In the genomic region with DNA sequence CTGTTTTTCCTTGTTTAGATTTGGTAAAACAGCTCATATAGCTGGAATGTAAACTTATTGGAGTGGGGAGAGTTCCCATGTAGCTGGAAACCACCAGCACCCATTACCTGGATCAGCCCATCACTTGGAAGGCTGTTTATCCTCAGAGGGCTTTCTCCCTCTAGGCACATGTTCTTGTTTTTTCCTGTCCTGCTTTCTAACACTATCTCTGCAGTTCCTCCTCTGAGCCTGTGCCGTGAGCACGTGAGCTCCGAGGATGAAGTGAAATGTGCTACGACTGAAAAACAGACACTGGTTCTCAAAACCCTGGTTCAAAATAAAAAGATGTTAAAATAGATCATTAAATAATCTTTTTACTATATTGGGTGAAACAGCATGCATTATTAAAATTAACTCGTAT, we compare ENCODE assay signal across 27 mouse cellular contexts. TPM values are rescaled to one million over a fixed set of nuclear protein-coding genes. Genes with fewer than 3 reads are reported as not detected.
A peak's percentile ranks its signal among the peaks of the same experiment; 100 is the strongest.
DNase-seq lines count a peak whose midpoint lies in the region; ATAC-seq and TF ChIP-seq lines count a peak whose summit lies in the region.
"Had no signal": no experiment of that assay in that cellular context is flagged by ENCODE, and none has a peak within 500 bp of the region (broad histone marks: within the 10 kb centered on the region; RNA-seq: fewer than 3 reads in every experiment).

No protein-coding gene starts in this region.

- no peak for ATAC-seq in heart, embryonic 11.5 days (replicated peaks; ENCODE audit: insufficient number of reproducible peaks, low FRiP score, low TSS enrichment)
- no peak for ATAC-seq in intestine, embryonic 14.5 days (replicated peaks; ENCODE audit: low FRiP score, low TSS enrichment, low read depth)
- no peak for ATAC-seq in intestine, postnatal 0 days
- ATAC-seq in liver, embryonic 13.5 days (ENCODE audit: low read depth): no peak
- no peak for ATAC-seq in liver, embryonic 11.5 days (replicated peaks; ENCODE audit: low FRiP score)
- ATAC-seq: forebrain, embryonic 13.5 days; midbrain, embryonic 13.5 days had no signal

- H3K4me2 ChIP-seq in heart, embryonic 11.5 days: no peak overlapping the region
- H3K4me2 ChIP-seq in intestine, embryonic 14.5 days (ENCODE audit: low read length): peak overlapping the region; percentile 11; the same call in 1 of the 2 replicates
- H3K4me2 ChIP-seq in intestine, postnatal 0 days (replicated peaks; ENCODE audit: low read depth): no peak overlapping the region
- H3K4me2 ChIP-seq in liver, embryonic 13.5 days: no peak overlapping the region
- H3K4me2 ChIP-seq in liver, embryonic 11.5 days: no peak overlapping the region
- H3K4me2 ChIP-seq: embryonic facial prominence, embryonic 15.5 days; forebrain, embryonic 13.5 days; hindbrain, embryonic 14.5 days; midbrain, embryonic 13.5 days; neural tube, embryonic 13.5 days had no signal

- peaks cover 35% of the 10 kb centered on the region for H3K4me1 ChIP-seq in heart, embryonic 11.5 days (ENCODE audit: control insufficient read depth, insufficient read depth, low read length)
- H3K4me1 ChIP-seq in intestine, embryonic 14.5 days (replicated peaks; ENCODE audit: control insufficient read depth, insufficient read depth, low read length): peaks cover 14% of the 10 kb centered on the region
- H3K4me1 ChIP-seq in intestine, postnatal 0 days (replicated peaks; ENCODE audit: control insufficient read depth, insufficient read depth, low read length): peaks cover 12% of the 10 kb centered on the region
- H3K4me1 ChIP-seq in liver, embryonic 13.5 days (replicated peaks): peaks cover 45% of the 10 kb centered on the region
- H3K4me1 ChIP-seq in liver, embryonic 11.5 days (replicated peaks; ENCODE audit: control insufficient read depth, insufficient read depth, low read length): peaks cover 18% of the 10 kb centered on the region
- H3K4me1 ChIP-seq: forebrain, embryonic 13.5 days; midbrain, embryonic 13.5 days had no signal

- H3K9me3 ChIP-seq in heart, embryonic 11.5 days (replicated peaks; ENCODE audit: control insufficient read depth, low read length): no peaks in the 10 kb centered on the region
- no peaks in the 10 kb centered on the region for H3K9me3 ChIP-seq in intestine, embryonic 14.5 days (ENCODE audit: control insufficient read depth, low read length)
- H3K9me3 ChIP-seq in intestine, postnatal 0 days (ENCODE audit: control insufficient read depth): no peaks in the 10 kb centered on the region
- no peaks in the 10 kb centered on the region for H3K9me3 ChIP-seq in liver, embryonic 13.5 days (replicated peaks)
- H3K9me3 ChIP-seq in liver, embryonic 11.5 days (ENCODE audit: control insufficient read depth, low read length): no peaks in the 10 kb centered on the region
- H3K9me3 ChIP-seq: embryonic facial prominence, embryonic 10.5 days; embryonic facial prominence, embryonic 15.5 days; forebrain, embryonic 13.5 days; midbrain, embryonic 13.5 days; neural tube, embryonic 13.5 days had no signal

- no peak overlapping the region for H3K9ac ChIP-seq in heart, embryonic 11.5 days (ENCODE audit: low read depth, low read length)
- no peak overlapping the region for H3K9ac ChIP-seq in intestine, embryonic 14.5 days (ENCODE audit: low read length)
- no peak overlapping the region for H3K9ac ChIP-seq in intestine, postnatal 0 days (ENCODE audit: low read depth, low read length)
- H3K9ac ChIP-seq in liver, embryonic 13.5 days: no peak overlapping the region
- H3K9ac ChIP-seq in liver, embryonic 11.5 days (ENCODE audit: low read depth, low read length): no peak overlapping the region
- H3K9ac ChIP-seq: embryonic facial prominence, embryonic 15.5 days; forebrain, embryonic 13.5 days; hindbrain, embryonic 14.5 days; liver, embryonic 14.5 days; midbrain, embryonic 13.5 days; neural tube, embryonic 13.5 days had no signal

- no peaks in the 10 kb centered on the region for H3K27me3 ChIP-seq in heart, embryonic 11.5 days (ENCODE audit: control insufficient read depth, insufficient read depth, low read length)
- no peaks in the 10 kb centered on the region for H3K27me3 ChIP-seq in intestine, embryonic 14.5 days (replicated peaks; ENCODE audit: control insufficient read depth, insufficient read depth, low read length)
- H3K27me3 ChIP-seq in intestine, postnatal 0 days (replicated peaks; ENCODE audit: control insufficient read depth, insufficient read depth, low read length): no peaks in the 10 kb centered on the region
- no peaks in the 10 kb centered on the region for H3K27me3 ChIP-seq in liver, embryonic 13.5 days
- H3K27me3 ChIP-seq in liver, embryonic 11.5 days (replicated peaks; ENCODE audit: control insufficient read depth, insufficient read depth, low read length): no peaks in the 10 kb centered on the region
- H3K27me3 ChIP-seq: embryonic facial prominence, embryonic 15.5 days; forebrain, embryonic 13.5 days; midbrain, embryonic 13.5 days; neural tube, embryonic 13.5 days had no signal

- DNase-seq in heart, postnatal 14 days: no peak
- DNase-seq in intestine, embryonic 14.5 days (ENCODE audit: low spot score): no peak
- no peak for DNase-seq in liver, embryonic 13.5 days
- DNase-seq in liver, embryonic 11.5 days (ENCODE audit: low spot score): no peak
- DNase-seq in cerebellum, postnatal 36 days: no peak
- DNase-seq: adrenal gland, postnatal 25 days; B cell, adult 2 months; cerebellum, adult 18-20 months; cerebellum, postnatal 10 days; kidney, adult 8-10 months; kidney, postnatal 4 days; left cerebral cortex, postnatal 4 days; lung, adult 2 months; right cerebral cortex, postnatal 4 days; thymus, adult 2 months; thymus, postnatal 36 days had no signal

- 54% methylated on average over 5 of the region's 5 CpGs for WGBS in heart, embryonic 11.5 days (ENCODE audit: insufficient replicate concordance)
- 50% methylated on average over 5 of the region's 5 CpGs for WGBS in intestine, embryonic 14.5 days
- WGBS in intestine, postnatal 0 days: 60% methylated on average over 5 of the region's 5 CpGs
- WGBS in liver, embryonic 13.5 days (ENCODE audit: insufficient replicate concordance): 48% methylated on average over 5 of the region's 5 CpGs
- WGBS in liver, embryonic 11.5 days: 61% methylated on average over 5 of the region's 5 CpGs

- no peak overlapping the region for H3K4me3 ChIP-seq in heart, embryonic 11.5 days (ENCODE audit: low read depth, low read length)
- no peak overlapping the region for H3K4me3 ChIP-seq in intestine, embryonic 14.5 days (ENCODE audit: low read depth, low read length)
- H3K4me3 ChIP-seq in intestine, postnatal 0 days (ENCODE audit: low read depth, low read length): no peak overlapping the region
- H3K4me3 ChIP-seq in liver, embryonic 13.5 days (replicated peaks): no peak overlapping the region
- H3K4me3 ChIP-seq in liver, embryonic 11.5 days (ENCODE audit: low read depth, low read length): no peak overlapping the region
- H3K4me3 ChIP-seq: embryonic facial prominence, embryonic 10.5 days; embryonic facial prominence, embryonic 15.5 days; forebrain, embryonic 13.5 days; midbrain, embryonic 13.5 days; neural tube, embryonic 13.5 days had no signal

- TF ChIP-seq CTCF in intestine, postnatal 0 days (IDR thresholded peaks at IDR 0.05; ENCODE audit: low read depth): no peak

- H3K27ac ChIP-seq in heart, embryonic 11.5 days (ENCODE audit: low read depth, low read length): peak overlapping the region; percentile 7; the same call in 1 of the 2 replicates
- H3K27ac ChIP-seq in intestine, embryonic 14.5 days (ENCODE audit: low read depth): 0 out of 2 replicates have a peak overlapping the region, but pooled peaks have one; percentile 33
- H3K27ac ChIP-seq in intestine, postnatal 0 days (ENCODE audit: low read depth, low read length): no peak overlapping the region
- H3K27ac ChIP-seq in liver, embryonic 13.5 days: peak overlapping the region; percentile 21; the same call in 1 of the 2 replicates
- no peak overlapping the region for H3K27ac ChIP-seq in liver, embryonic 11.5 days (ENCODE audit: low read depth, low read length)
- H3K27ac ChIP-seq: embryonic facial prominence, embryonic 10.5 days; embryonic facial prominence, embryonic 15.5 days; forebrain, embryonic 13.5 days; hindbrain, embryonic 14.5 days; kidney, postnatal 0 days; liver, embryonic 14.5 days; macrophage; midbrain, embryonic 13.5 days; neural tube, embryonic 13.5 days had no signal

- intact Hi-C loops in heart, postnatal 14 days (cut with DNase I): no loop called here

- H3K36me3 ChIP-seq in heart, embryonic 11.5 days (ENCODE audit: control insufficient read depth, insufficient read depth, low read length): no peaks in the 10 kb centered on the region
- no peaks in the 10 kb centered on the region for H3K36me3 ChIP-seq in intestine, embryonic 14.5 days (ENCODE audit: control insufficient read depth, insufficient read depth, low read length)
- H3K36me3 ChIP-seq in intestine, postnatal 0 days (ENCODE audit: control insufficient read depth, insufficient read depth): peaks cover 11% of the 10 kb centered on the region; the same call in 1 of the 2 replicates
- no peaks in the 10 kb centered on the region for H3K36me3 ChIP-seq in liver, embryonic 13.5 days
- H3K36me3 ChIP-seq in liver, embryonic 11.5 days (ENCODE audit: control insufficient read depth, insufficient read depth, low read length): no peaks in the 10 kb centered on the region
- H3K36me3 ChIP-seq: embryonic facial prominence, embryonic 10.5 days; embryonic facial prominence, embryonic 15.5 days had no signal

RNA-seq across cellular contexts. Expression of gene Pdlim1, which starts 30.8 kb away (rescaled TPM):
- 318 and 322 TPM in 2 replicates for polyA plus RNA-seq in heart, embryonic 11.5 days (2014; fragmentation: Nextera tagmentation; extraction: Ambion mirVana)
- total RNA-seq in heart, postnatal 14 days (2021): 100 to 1,000 TPM; 143 to 187 TPM
- polyA plus RNA-seq in intestine, embryonic 14.5 days (2014; fragmentation: Nextera tagmentation; extraction: Ambion mirVana): 192 and 200 TPM in 2 replicates
- 167 and 175 TPM in 2 replicates for polyA plus RNA-seq in intestine, postnatal 0 days (2015; fragmentation: Nextera tagmentation; extraction: Ambion mirVana)
- polyA plus RNA-seq in liver, embryonic 13.5 days (2015; fragmentation: Nextera tagmentation; extraction: Ambion mirVana): 75.4 and 89.0 TPM in 2 replicates
- 116 and 118 TPM in 2 replicates for polyA plus RNA-seq in liver, embryonic 11.5 days (2014; fragmentation: Nextera tagmentation; extraction: Ambion mirVana)

Comparison
In these comparisons a context has a peak if more than half of its experiments do, and no peak if none do; other contexts are left out.
1. H3K27ac ChIP-seq: peak in heart, embryonic 11.5 days (single experiment), intestine, embryonic 14.5 days (single experiment) and liver, embryonic 13.5 days (single experiment); none in intestine, postnatal 0 days (single experiment) and liver, embryonic 11.5 days (single experiment).